Mouse (Mus musculus): Measurements from ENCODE around the gene Stk40.
"Not testable (repeated sequence)": the region's sequence is repeated elsewhere in the genome, so short reads cannot be mapped to it uniquely, and the experiment has no call there.

The Stk40 gene

GRCm38 (mm10) chr4:126155869-126156268, 52.1 kb downstream of the Stk40 start:
- DNase-seq (ENCODE audit: low read depth), result no peak

GRCm38 (mm10) chr4:126156617-126157016, 52.9 kb downstream of the Stk40 start:
- DNase-seq (ENCODE audit: low read depth), result no peak

GRCm38 (mm10) chr4:126157562-126157961, 53.8 kb downstream of the Stk40 start:
- no peak for DNase-seq (ENCODE audit: low read depth)

DNA sequence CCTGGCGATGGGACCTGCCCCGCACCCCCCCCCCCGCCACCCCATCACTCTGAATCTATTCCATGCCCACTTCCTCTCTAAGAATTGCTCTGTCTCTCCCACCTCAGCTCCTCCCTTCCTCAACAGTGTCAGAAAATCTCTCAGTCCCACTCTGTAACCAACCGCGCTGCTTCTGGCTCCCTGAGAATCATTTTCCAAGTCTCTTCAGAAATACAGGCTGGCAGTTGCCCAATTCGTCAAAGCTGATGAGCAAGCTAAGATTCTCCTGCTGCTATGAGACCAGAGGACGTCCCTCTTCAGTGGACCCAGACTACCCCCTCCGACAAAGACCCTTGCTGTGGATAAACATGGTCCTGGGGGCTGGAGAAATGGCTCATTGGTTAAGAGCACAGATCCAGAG, 55.7 kb downstream of the Stk40 start:
- no peak for DNase-seq (ENCODE audit: low read depth)

- DNase-seq (ENCODE audit: low read depth), result no peak
Measured at GRCm38 (mm10) chr4:126160981-126161380, 57.2 kb downstream of the Stk40 start.

DNA sequence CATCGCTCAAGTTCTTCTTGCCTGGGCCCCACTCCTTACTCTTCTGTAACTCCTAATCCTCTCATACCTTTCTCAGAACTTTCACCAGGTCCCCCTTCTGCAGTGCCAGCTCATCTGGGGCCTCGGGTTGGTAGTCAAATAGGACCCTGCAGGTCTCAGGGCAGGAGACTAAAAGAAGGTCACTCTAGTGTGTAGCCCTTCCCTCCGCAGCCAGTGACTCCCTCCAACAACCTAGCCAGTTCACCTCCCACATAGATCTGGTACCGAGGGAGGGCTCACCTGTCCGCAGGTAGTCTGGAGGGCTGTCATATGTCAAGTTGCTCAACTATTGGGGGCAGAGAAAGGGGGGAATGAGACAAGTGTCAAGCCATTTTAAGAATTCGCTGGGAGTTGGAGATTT, 57.7 kb downstream of the Stk40 start:
- no peak for DNase-seq (ENCODE audit: low read depth)

DNA sequence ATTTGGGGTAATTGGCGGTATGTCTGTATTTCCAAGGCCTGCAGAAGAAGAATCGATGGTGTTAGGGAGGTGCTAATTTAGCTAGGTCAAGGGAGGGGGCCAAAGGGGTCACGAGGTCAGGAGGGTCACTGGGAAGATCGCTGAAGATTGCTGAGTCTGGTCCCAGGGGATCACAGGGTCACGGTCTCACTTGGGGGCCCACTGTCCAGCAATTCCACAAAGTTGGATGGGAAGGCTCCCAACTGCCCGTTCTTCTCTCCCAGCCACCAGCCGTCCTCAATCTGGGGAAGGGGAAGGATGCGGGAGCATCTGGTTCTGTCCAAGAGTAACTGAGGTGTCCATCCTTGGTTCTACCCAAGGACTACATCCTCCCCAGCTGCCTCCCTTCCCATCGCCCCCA, 58.2 kb downstream of the Stk40 start:
- DNase-seq (ENCODE audit: low read depth), result no peak

DNA sequence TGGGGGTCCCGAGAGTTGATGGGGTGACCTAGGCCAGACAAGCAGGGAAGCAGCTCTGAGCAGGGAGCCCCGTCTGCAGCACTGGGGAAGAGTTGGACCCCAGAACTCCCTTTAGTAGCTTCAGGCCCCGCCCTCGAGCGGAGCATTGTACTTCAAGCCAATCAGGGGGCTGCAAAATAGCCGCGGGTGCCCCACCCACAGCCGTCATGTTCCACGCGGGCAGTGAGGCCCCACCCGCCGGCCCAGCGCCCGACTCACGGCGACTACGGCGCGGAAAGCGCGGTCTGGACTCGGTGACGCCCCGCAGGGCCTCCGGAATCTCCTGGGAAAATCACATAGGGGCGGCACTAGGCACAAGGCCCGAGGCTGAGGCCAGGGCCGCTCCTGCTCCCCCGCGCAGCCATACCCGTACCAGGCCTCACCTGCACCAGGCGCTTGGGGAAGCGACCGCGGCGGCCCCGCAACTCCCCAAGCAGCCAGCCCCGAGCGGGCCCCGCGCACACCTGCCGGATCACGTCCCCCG, 58.8 kb downstream of the Stk40 start:
- DNase-seq (ENCODE audit: low read depth), result peak; percentile 74

- DNase-seq (ENCODE audit: low read depth), result no peak
Measured at GRCm38 (mm10) chr4:126163067-126163659, 59.4 kb downstream of the Stk40 start, which contains the start of gene Sh3d21. Gene Sh3d21, minus strand, starts transcription at chr4:126163491.

- no peak for DNase-seq (ENCODE audit: low read depth)
Measured at GRCm38 (mm10) chr4:126163685-126164084, 59.9 kb downstream of the Stk40 start.

DNA sequence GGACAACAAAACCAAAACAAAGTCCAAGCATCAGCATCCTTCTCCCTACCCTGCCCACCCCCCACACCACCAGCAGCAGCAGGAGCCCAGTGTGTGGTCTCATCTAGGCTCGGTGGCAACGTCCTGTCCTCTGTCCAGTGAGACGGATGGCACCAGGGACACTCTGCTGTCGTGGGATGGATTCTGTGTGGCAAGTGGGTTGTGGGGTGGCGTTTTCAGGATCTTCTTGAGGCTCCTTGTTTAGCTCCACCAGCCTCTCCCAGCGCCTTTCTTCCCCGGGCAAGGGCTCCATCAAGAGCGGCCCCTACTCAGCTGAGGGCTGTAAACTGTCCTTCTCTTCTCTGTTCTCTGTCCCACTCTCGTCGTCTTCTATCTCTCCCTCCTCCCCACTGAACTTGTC, 61.3 kb downstream of the Stk40 start:
- DNase-seq (ENCODE audit: low read depth), result not testable (repeated sequence)

DNA sequence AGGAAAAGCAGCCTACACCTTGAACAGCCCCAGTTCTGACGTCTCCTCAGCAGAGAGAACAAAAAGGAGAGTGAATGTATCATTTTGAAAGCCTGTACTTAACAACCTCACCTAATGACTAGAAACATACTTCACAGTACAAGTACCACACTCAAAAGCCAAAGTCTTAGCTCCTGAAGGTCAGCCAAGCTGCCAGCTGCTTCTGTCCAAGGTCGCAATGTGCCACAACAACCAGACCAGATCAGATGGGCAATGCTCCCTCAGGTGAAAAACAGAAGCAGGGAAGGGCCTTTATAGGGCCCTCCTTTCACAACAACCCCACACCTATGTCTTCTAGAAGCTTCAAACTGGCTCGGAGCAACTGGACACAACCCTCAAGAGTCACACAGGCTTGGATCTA, 62.3 kb downstream of the Stk40 start:
- no peak for DNase-seq (ENCODE audit: low read depth)

- no peak for DNase-seq (ENCODE audit: low read depth)
Measured at GRCm38 (mm10) chr4:126168851-126169250, 65.1 kb downstream of the Stk40 start.

- DNase-seq (ENCODE audit: low read depth), result not testable (repeated sequence)
Measured at GRCm38 (mm10) chr4:126170737-126171136, 67.0 kb downstream of the Stk40 start.

DNA sequence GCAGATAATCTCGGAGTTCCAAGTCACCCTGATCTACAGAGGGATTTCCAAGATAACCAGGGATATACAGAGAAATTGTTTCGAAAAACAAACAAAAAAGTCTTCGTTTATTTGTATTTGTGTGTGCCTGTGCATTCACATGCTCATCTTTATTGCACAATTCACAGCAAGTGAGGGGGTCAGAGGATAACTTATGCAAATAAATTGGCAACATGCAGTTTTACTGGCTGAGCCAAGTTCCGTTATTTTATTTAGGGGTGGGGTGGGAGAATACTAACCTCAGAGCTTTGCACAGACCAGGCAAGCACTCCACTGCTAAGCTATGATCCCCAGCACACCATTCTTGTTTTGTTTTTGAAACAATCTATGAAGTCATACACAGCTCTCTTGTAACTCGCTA, 70.0 kb downstream of the Stk40 start:
- no peak for DNase-seq (ENCODE audit: low read depth)

DNA sequence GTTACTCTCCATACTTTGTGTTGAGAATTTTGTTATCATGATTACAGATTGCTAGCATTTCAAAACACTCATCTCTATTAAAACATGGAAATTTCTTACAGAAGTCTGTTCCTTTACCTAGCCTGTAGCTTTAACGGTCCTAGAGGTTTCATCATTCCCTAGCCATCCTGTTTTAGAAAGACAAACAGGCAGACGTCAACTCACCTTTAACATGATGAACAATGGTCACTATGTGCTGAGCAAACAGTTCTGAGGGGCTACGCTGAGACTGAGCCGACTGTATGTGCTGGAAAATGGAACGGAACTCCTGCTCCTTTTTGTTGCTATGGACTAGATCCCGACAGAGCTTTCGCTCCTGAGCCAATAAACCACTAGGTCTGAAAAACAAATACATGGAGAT, 72.2 kb downstream of the Stk40 start:
- DNase-seq (ENCODE audit: low read depth), result not testable (repeated sequence)

DNA sequence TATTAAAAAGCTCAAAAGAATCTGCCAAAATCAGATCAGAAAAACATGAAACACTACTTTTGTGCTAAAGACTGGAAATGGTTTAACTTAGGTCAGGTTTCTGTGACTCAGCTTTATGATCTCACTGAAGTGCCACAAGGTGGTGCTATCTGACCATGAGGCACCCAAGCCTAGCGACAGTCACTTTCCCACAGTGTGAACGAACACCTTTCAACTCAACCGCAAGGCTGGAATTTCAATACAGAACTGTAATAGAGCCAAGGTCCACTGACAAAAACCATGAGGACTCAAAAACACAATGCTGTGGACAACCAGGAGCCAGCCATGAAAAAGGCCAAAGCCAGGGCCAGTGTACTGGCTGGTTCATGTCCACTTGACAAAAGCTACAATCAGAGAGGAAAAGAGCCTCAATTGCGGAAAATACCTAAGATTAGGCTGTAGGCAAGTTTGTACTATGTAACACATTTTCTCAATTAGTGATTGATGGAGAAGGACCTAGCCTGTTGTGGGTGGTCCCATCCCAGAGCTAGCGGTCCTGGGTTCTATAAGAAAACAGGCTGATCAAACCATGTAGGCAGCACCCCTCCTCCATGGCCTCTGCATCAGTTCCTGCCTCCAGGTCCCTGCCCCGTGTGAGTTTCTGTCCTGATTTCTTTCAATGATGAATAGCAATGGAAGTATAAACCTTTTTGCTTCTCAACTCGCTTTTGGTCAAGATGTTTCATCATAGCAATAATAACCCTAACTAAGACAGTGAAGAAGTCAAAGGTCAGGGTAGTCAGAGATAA, 77.6 kb downstream of the Stk40 start:
- no peak for DNase-seq (ENCODE audit: low read depth)

GRCm38 (mm10) chr4:126183034-126183433, 79.3 kb downstream of the Stk40 start:
- DNase-seq (ENCODE audit: low read depth), result no peak

DNA sequence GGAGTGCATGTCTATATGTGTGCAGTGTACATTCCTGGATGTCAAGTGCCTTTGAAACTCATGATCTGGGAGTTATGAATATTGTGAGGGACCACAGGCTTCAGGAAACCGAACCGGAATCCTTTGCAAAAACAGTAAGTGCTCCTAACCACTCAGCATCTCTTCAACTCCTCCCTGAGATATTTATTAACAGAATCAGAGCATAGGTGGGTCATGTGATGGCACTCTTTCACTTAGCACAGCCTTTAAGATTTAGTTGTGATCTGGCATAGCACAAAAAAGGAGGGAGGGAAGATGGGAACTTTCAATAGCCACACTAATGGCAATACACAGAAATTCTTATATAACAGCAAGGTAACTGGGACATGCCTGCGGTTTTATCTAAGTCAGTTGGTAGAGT, 83.3 kb downstream of the Stk40 start:
- no peak for DNase-seq (ENCODE audit: low read depth)

All from c-Kit-positive CD71-negative TER-119-negative erythroid progenitor cells, embryonic 14.5 days (primary cell).